Mouse (Mus musculus) forebrain, embryonic 14.5 days (tissue): ENCODE results near the gene Ormdl2. TPM values are rescaled to one million over a fixed set of nuclear protein-coding genes. Genes with fewer than 3 reads are reported as not detected.

ENCODE experiments used
- ATAC-seq: fragments of 200-750 bp; cut with Nextera tagmentation; 2 replicates; pipeline ENCODE4 v1.8.0; 2017; ENCODE audit warnings: mild to moderate bottlenecking, moderate library complexity
- DNase-seq: peaks from one replicate; pipeline ENCODE4 v3.0.0-alpha.2; 2015; ENCODE audit warnings: low spot score
- H3K27ac ChIP-seq: fragments of 300-500 bp; sonication (generic); 2 replicates; pipeline ENCODE4 v1.5.1; 2014; ENCODE audit warnings: low read depth, mild to moderate bottlenecking, control low read depth, low read length, moderate library complexity
- H3K27me3 ChIP-seq: fragments of 300-500 bp; sonication (generic); replicated peaks from 2 replicates; pipeline ENCODE4 v1.6.1; 2014; ENCODE audit warnings: low read length, control low read depth, mixed read lengths; ENCODE audit not compliant: control insufficient read depth, insufficient read depth
- H3K36me3 ChIP-seq: fragments of 300-500 bp; sonication (generic); 2 replicates; pipeline ENCODE4 v1.6.1; 2014; ENCODE audit warnings: low read length, control low read depth; ENCODE audit not compliant: control insufficient read depth, insufficient read depth
- H3K4me1 ChIP-seq: fragments of 300-500 bp; sonication (generic); 2 replicates; pipeline ENCODE4 v1.6.1; 2014; ENCODE audit warnings: antibody characterized with exemption, low read length, control low read depth; ENCODE audit not compliant: control insufficient read depth, insufficient read depth
- H3K4me2 ChIP-seq: fragments of 300-500 bp; sonication (generic); 2 replicates; pipeline ENCODE4 v1.6.1; 2014; ENCODE audit warnings: mild to moderate bottlenecking, control low read depth, low read length
- H3K4me3 ChIP-seq: fragments of 300-500 bp; sonication (generic); 2 replicates; pipeline ENCODE4 v1.5.1; 2014; ENCODE audit warnings: low read depth, low read length, control low read depth
- H3K9ac ChIP-seq: fragments of 300-500 bp; sonication (generic); 2 replicates; pipeline ENCODE4 v1.6.1; 2014; ENCODE audit warnings: mild to moderate bottlenecking, low read length, control low read depth, moderate library complexity
- H3K9me3 ChIP-seq: fragments of 300-500 bp; sonication (generic); replicated peaks from 2 replicates; pipeline ENCODE4 v1.6.1; 2016; ENCODE audit warnings: low read length, control low read depth, mixed read lengths; ENCODE audit not compliant: control insufficient read depth
- WGBS: fragments of 180-500 bp; shearing (Covaris S2); extraction: QIAGEN DNeasy Blood & Tissue Kit; methylation state at CpG from one replicate; pipeline ENCODE4 v1.1.7; 2014; 5-methylcytosine and 5-hydroxymethylcytosine counted together
- polyA plus RNA-seq: library from polyadenylated mRNA; unstranded; fragments of >200 nt; fragmentation: Nextera tagmentation; extraction: Ambion mirVana; gene quantifications from 2 replicates; pipeline ENCODE4 v1.2.1, GENCODE M21; 2014

Gene Ormdl2
- polyA plus RNA-seq, 1 experiment from 2014 or later = 44.3 TPM

GRCm38 (mm10) chr10:128773685-128774084 lies 47.8 kb downstream of the Ormdl2 start:
- Histone ChIP-seq H3K4me2 (no peak overlapping the region), H3K9me3 (no peaks in the 10 kb centered on the region), H3K36me3 (no peaks in the 10 kb centered on the region), H3K4me1 (no peaks in the 10 kb centered on the region), H3K27ac (no peak overlapping the region), H3K9ac (no peak overlapping the region), H3K4me3 (no peak overlapping the region), H3K27me3 (no peaks in the 10 kb centered on the region)
- ATAC-seq = no peak
- peak; percentile 14 for DNase-seq
- 24% methylated on average over 5 of the region's 5 CpGs for WGBS

GRCm38 (mm10) chr10:128772895-128773294 lies 48.5 kb downstream of the Ormdl2 start:
- H3K4me1 ChIP-seq = no peaks in the 10 kb centered on the region
- no peak overlapping the region for H3K4me3 ChIP-seq
- H3K9me3 ChIP-seq = no peaks in the 10 kb centered on the region
- no peak overlapping the region for H3K27ac ChIP-seq
- WGBS = 87% methylated on average over 2 of the region's 2 CpGs
- ATAC-seq (no peak; the same call in 1 of the 2 replicates), DNase-seq (peak; percentile 9)
- H3K27me3 ChIP-seq = no peaks in the 10 kb centered on the region
- H3K4me2 ChIP-seq = no peak overlapping the region
- no peak overlapping the region for H3K9ac ChIP-seq
- H3K36me3 ChIP-seq = no peaks in the 10 kb centered on the region

Other genes starting within 250 kb of the Ormdl2 start
- 0.17 and 0.40 TPM in 2 replicates for gene Erbb3, start 232.0 kb downstream of the Ormdl2 start, polyA plus RNA-seq
- gene Rps26, start 194.9 kb downstream of the Ormdl2 start, polyA plus RNA-seq = 522 and 721 TPM in 2 replicates
- gene Ikzf4, start 175.7 kb downstream of the Ormdl2 start, polyA plus RNA-seq = 6.5 and 9.2 TPM in 2 replicates
- 9.1 and 9.8 TPM in 2 replicates for gene Suox, start 147.6 kb downstream of the Ormdl2 start, polyA plus RNA-seq
- 89.4 and 98.8 TPM in 2 replicates for gene Rab5b, start 125.4 kb downstream of the Ormdl2 start, polyA plus RNA-seq
- 0.27 and 0.83 TPM in 2 replicates for gene Pmel, start 117.5 kb downstream of the Ormdl2 start, polyA plus RNA-seq
- gene Cdk2, start 116.6 kb downstream of the Ormdl2 start, polyA plus RNA-seq = 41.0 and 43.8 TPM in 2 replicates
- gene Dgka, start 76.8 kb downstream of the Ormdl2 start, polyA plus RNA-seq = 3.8 and 4.5 TPM in 2 replicates
- 48.4 and 55.4 TPM in 2 replicates for gene Pym1, start 73.8 kb downstream of the Ormdl2 start, polyA plus RNA-seq
- gene Mmp19, start 30.7 kb downstream of the Ormdl2 start, polyA plus RNA-seq = 0.37 and 0.62 TPM in 2 replicates
- 40.6 and 47.6 TPM in 2 replicates for gene Dnajc14, start 17.6 kb downstream of the Ormdl2 start, polyA plus RNA-seq
- 7.3 and 8.2 TPM in 2 replicates for gene Tmem198b, start 17.3 kb downstream of the Ormdl2 start, polyA plus RNA-seq
- 218 and 228 TPM in 2 replicates for gene Sarnp, start 4.3 kb downstream of the Ormdl2 start, polyA plus RNA-seq
- gene Gdf11, start 70.1 kb upstream of the Ormdl2 start, polyA plus RNA-seq = 6.0 and 6.3 TPM in 2 replicates
- gene Cd63, start 79.3 kb upstream of the Ormdl2 start, polyA plus RNA-seq = 122 and 126 TPM in 2 replicates
- gene Rdh5, start 101.2 kb upstream of the Ormdl2 start, polyA plus RNA-seq = 8.8 and 9.9 TPM in 2 replicates
- 244 and 295 TPM in 2 replicates for gene Bloc1s1, start 102.4 kb upstream of the Ormdl2 start, polyA plus RNA-seq
- gene Itga7, start 112.2 kb upstream of the Ormdl2 start, polyA plus RNA-seq = 1.3 and 1.8 TPM in 2 replicates
- gene Mettl7b, start 139.3 kb upstream of the Ormdl2 start, polyA plus RNA-seq = not detected in 2 replicates
- gene Olfr9, start 167.8 kb upstream of the Ormdl2 start, polyA plus RNA-seq = not detected in 2 replicates
- not detected in 2 replicates for gene Olfr763, start 189.1 kb upstream of the Ormdl2 start, polyA plus RNA-seq
- gene Olfr764-ps1, start 218.3 kb upstream of the Ormdl2 start, polyA plus RNA-seq = not detected in 2 replicates
- not detected in 2 replicates for gene Olfr765, start 228.4 kb upstream of the Ormdl2 start, polyA plus RNA-seq
- not detected in 2 replicates for gene Olfr766-ps1, start 247.3 kb upstream of the Ormdl2 start, polyA plus RNA-seq